Mouse (Mus musculus) bone marrow macrophage, adult 2 months (primary cell): ENCODE measurements around the gene Zswim9.

Source experiments
- CTCF ChIP-seq: IDR thresholded peaks from 2 replicates; pipeline ENCODE4 v1.5.1; 2012; ENCODE audit warnings: low read depth, mild to moderate bottlenecking, low read length, moderate library complexity
- POLR2A ChIP-seq: IDR thresholded peaks from 2 replicates; pipeline ENCODE4 v1.6.1; 2012; ENCODE audit warnings: mild to moderate bottlenecking, low read depth, low read length, borderline replicate concordance

- TF ChIP-seq CTCF (no peak), POLR2A (no peak)
Measured at GRCm38 (mm10) chr7:13268749-13269260, 9.7 kb downstream of the Zswim9 start.
